Mouse (Mus musculus): ENCODE data around the gene Ehd4. TPM values are rescaled to one million over a fixed set of nuclear protein-coding genes. Genes with fewer than 3 reads are reported as not detected.

Ehd4 gene
- total RNA-seq (2014; rRNA removed) (3.7 and 7.1 TPM in 2 replicates), polyA plus RNA-seq (2015; fragmentation: Nextera tagmentation; extraction: Ambion mirVana) (11.2 and 16.1 TPM in 2 replicates)

DNA sequence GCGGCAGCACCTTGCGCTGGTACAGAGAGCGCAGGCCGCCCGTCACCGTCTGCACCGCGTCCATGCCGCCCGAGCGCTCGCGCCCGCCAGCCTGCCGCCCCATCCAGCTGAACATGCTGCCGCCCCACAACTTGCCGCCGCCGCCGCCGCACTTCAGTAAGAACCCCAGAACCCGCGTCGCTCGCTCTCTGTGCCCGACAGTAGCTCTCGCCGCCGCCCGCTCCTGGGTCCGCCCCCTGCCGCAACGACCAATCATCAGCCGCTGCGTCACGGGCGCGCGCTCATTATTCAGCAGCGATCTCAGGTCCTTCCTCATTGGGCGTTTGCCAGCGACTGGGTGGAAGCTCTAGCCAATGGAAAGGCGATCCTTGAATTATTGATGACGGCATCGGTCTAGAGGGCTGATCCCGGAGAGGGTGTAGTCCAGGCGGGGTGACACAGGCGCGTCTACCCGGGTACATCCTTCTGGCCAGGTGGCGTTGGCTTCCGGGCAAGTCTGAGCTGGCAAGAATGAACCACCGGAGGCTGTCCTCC lies at the start of gene Ehd4:
Gene Ehd4 (minus strand): TSS at position 246 of the 534 bp plus-strand sequence.
- peak within 1 kb of the TSS; percentile 96 for H3K4me2 ChIP-seq (ENCODE audit: low read depth)
- peak; percentile 98 for ATAC-seq
- no peak for TF ChIP-seq CTCF (IDR thresholded peaks at IDR 0.05; ENCODE audit: low read depth)
- under 1% methylated on average over 53 of the region's 53 CpGs for WGBS
- H3K9ac ChIP-seq: peak within 1 kb of the TSS; percentile 52
- H3K27ac ChIP-seq (ENCODE audit: low read depth, low read length): no peak within 1 kb of the TSS
- H3K36me3 ChIP-seq (ENCODE audit: insufficient read depth): no peaks in the 10 kb centered on the region
- peak within 1 kb of the TSS; percentile 62 for H3K4me3 ChIP-seq (ENCODE audit: low read depth, low read length)
- no peaks in the 10 kb centered on the region for H3K9me3 ChIP-seq (ENCODE audit: low read length)
- DNase-seq: peak; percentile 98
- H3K27me3 ChIP-seq (ENCODE audit: insufficient read depth, low read length): no peaks in the 10 kb centered on the region; the same call in 1 of the 2 replicates
- H3K4me1 ChIP-seq (ENCODE audit: insufficient read depth): peaks cover 3% of the 10 kb centered on the region; the same call in 1 of the 2 replicates

GRCm38 (mm10) chr2:120203742-120204141 lies 49.3 kb upstream of the Ehd4 start:
- ATAC-seq: no peak
- 73% methylated on average over 3 of the region's 3 CpGs for WGBS
- Histone ChIP-seq H3K27me3 (ENCODE audit: insufficient read depth, low read length) (no peaks in the 10 kb centered on the region), H3K4me2 (ENCODE audit: low read depth) (no peak overlapping the region), H3K9ac (no peak overlapping the region), H3K4me1 (ENCODE audit: insufficient read depth) (no peaks in the 10 kb centered on the region), H3K27ac (ENCODE audit: low read depth, low read length) (no peak overlapping the region), H3K36me3 (ENCODE audit: insufficient read depth) (no peaks in the 10 kb centered on the region), H3K4me3 (ENCODE audit: low read depth, low read length) (no peak overlapping the region), H3K9me3 (ENCODE audit: low read length) (no peaks in the 10 kb centered on the region)
- no peak for DNase-seq
- TF ChIP-seq CTCF (IDR thresholded peaks at IDR 0.05; ENCODE audit: low read depth): no peak

DNA sequence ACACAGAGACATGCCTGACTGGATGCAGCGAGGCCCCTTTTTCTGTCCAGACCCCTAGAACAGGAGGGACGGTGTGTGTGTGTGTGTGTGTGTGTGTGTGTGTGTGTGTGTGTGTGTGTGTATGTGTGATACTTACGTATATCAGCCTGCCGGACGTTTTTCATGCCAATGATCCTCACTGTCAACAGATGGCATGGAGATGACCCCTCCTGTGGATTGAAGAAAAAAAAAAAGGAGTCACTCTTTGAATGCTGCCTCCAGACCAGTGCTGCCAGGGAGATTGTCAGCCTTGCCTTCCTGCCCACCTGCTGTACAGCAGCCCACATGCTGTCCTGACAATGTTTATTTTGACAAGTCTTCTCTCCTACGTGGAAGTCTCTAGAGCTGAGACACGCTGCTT lies 45.7 kb upstream of the Ehd4 start:
- no peak for ATAC-seq
- H3K9me3 ChIP-seq (ENCODE audit: low read length): no peaks in the 10 kb centered on the region
- no peaks in the 10 kb centered on the region for H3K4me1 ChIP-seq (ENCODE audit: insufficient read depth)
- no peak overlapping the region for H3K4me2 ChIP-seq (ENCODE audit: low read depth)
- no peak for TF ChIP-seq CTCF (IDR thresholded peaks at IDR 0.05; ENCODE audit: low read depth)
- WGBS: 66% methylated on average over 7 of the region's 7 CpGs
- DNase-seq: no peak
- no peak overlapping the region for H3K27ac ChIP-seq (ENCODE audit: low read depth, low read length)
- H3K27me3 ChIP-seq (ENCODE audit: insufficient read depth, low read length): no peaks in the 10 kb centered on the region
- no peaks in the 10 kb centered on the region for H3K36me3 ChIP-seq (ENCODE audit: insufficient read depth)
- no peak overlapping the region for H3K9ac ChIP-seq
- no peak overlapping the region for H3K4me3 ChIP-seq (ENCODE audit: low read depth, low read length)

GRCm38 (mm10) chr2:120188174-120188573 lies 33.8 kb upstream of the Ehd4 start:
- TF ChIP-seq CTCF (IDR thresholded peaks at IDR 0.05; ENCODE audit: low read depth): no peak
- Histone ChIP-seq H3K36me3 (ENCODE audit: insufficient read depth) (no peaks in the 10 kb centered on the region), H3K4me2 (ENCODE audit: low read depth) (no peak overlapping the region), H3K27me3 (ENCODE audit: insufficient read depth, low read length) (no peaks in the 10 kb centered on the region), H3K4me1 (ENCODE audit: insufficient read depth) (no peaks in the 10 kb centered on the region), H3K27ac (ENCODE audit: low read depth, low read length) (no peak overlapping the region), H3K9me3 (ENCODE audit: low read length) (peaks cover 4% of the 10 kb centered on the region; the same call in 1 of the 2 replicates), H3K4me3 (ENCODE audit: low read depth, low read length) (no peak overlapping the region), H3K9ac (no peak overlapping the region)
- ATAC-seq (no peak), DNase-seq (no peak)
- WGBS: 88% methylated on average over 4 of the region's 4 CpGs

- no peaks in the 10 kb centered on the region for H3K4me1 ChIP-seq (ENCODE audit: insufficient read depth)
- WGBS: 98% methylated on average over 1 of the region's 1 CpGs
- H3K4me2 ChIP-seq (ENCODE audit: low read depth): no peak overlapping the region
- H3K27ac ChIP-seq (ENCODE audit: low read depth, low read length): no peak overlapping the region
- peaks cover 4% of the 10 kb centered on the region; the same call in 1 of the 2 replicates for H3K9me3 ChIP-seq (ENCODE audit: low read length)
- H3K27me3 ChIP-seq (ENCODE audit: insufficient read depth, low read length): no peaks in the 10 kb centered on the region
- H3K9ac ChIP-seq: no peak overlapping the region
- no peak overlapping the region for H3K4me3 ChIP-seq (ENCODE audit: low read depth, low read length)
- DNase-seq (no peak), ATAC-seq (no peak)
- peak; percentile 41 for TF ChIP-seq CTCF (IDR thresholded peaks at IDR 0.05; ENCODE audit: low read depth)
- no peaks in the 10 kb centered on the region for H3K36me3 ChIP-seq (ENCODE audit: insufficient read depth)
Measured at GRCm38 (mm10) chr2:120187583-120187982, 33.2 kb upstream of the Ehd4 start.

GRCm38 (mm10) chr2:120185527-120186276 lies 31.3 kb upstream of the Ehd4 start:
- Histone ChIP-seq H3K4me1 (ENCODE audit: insufficient read depth) (no peaks in the 10 kb centered on the region), H3K4me3 (ENCODE audit: low read depth, low read length) (no peak overlapping the region), H3K4me2 (ENCODE audit: low read depth) (no peak overlapping the region), H3K27ac (ENCODE audit: low read depth, low read length) (no peak overlapping the region), H3K9ac (no peak overlapping the region), H3K27me3 (ENCODE audit: insufficient read depth, low read length) (no peaks in the 10 kb centered on the region), H3K9me3 (ENCODE audit: low read length) (no peaks in the 10 kb centered on the region), H3K36me3 (ENCODE audit: insufficient read depth) (no peaks in the 10 kb centered on the region)
- ATAC-seq (no peak), DNase-seq (no peak)
- peak; percentile 29; the same call in 1 of the 2 replicates for TF ChIP-seq CTCF (IDR thresholded peaks at IDR 0.05; ENCODE audit: low read depth)
- 82% methylated on average over 6 of the region's 6 CpGs for WGBS

DNA sequence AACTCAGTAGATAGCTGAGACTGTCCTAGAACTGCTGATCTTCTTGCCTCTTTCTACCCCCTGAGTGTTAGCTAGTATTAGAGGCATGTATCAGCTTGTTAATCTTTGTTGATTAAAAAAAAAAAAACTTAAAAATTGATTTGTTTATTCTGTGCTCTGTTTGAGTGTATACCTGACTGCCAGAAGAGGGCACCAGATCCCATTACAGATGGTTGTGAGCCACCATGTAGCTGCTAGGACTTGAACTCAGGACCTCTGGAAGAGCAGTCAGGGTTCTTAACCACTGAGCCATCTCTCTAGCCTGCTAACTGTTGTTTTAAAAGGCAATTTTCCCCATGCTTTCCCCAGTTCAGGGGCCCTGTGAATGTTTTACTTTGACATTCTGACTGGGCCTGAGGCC lies 24.5 kb upstream of the Ehd4 start:
- no peak for ATAC-seq
- Histone ChIP-seq H3K9ac (no peak overlapping the region), H3K4me2 (ENCODE audit: low read depth) (no peak overlapping the region), H3K27ac (ENCODE audit: low read depth, low read length) (no peak overlapping the region), H3K9me3 (ENCODE audit: low read length) (no peaks in the 10 kb centered on the region), H3K4me3 (ENCODE audit: low read depth, low read length) (no peak overlapping the region), H3K27me3 (ENCODE audit: insufficient read depth, low read length) (no peaks in the 10 kb centered on the region), H3K36me3 (ENCODE audit: insufficient read depth) (no peaks in the 10 kb centered on the region), H3K4me1 (ENCODE audit: insufficient read depth) (no peaks in the 10 kb centered on the region)
- DNase-seq: no peak
- peak; percentile 29; the same call in 1 of the 2 replicates for TF ChIP-seq CTCF (IDR thresholded peaks at IDR 0.05; ENCODE audit: low read depth)
